Mouse (Mus musculus) C2C12 (cell line): Measurements from ENCODE around the gene Ssxb5.

Source experiments
- CEBPB ChIP-seq: IDR thresholded peaks from one replicate; pipeline ENCODE4 v1.6.1; 2011; ENCODE audit warnings: low read depth, mild to moderate bottlenecking, control low read depth, moderate library complexity
- CTCF ChIP-seq: IDR thresholded peaks from one replicate; pipeline ENCODE4 v1.5.1; 2011; ENCODE audit not compliant: control insufficient read depth, insufficient read depth, insufficient read length
- FOSL1 ChIP-seq: IDR thresholded peaks from one replicate; pipeline ENCODE4 v1.8.0; 2011; ENCODE audit warnings: mild to moderate bottlenecking, low read length; ENCODE audit not compliant: poor library complexity, insufficient read depth, severe bottlenecking
- MAX ChIP-seq: IDR thresholded peaks from one replicate; pipeline ENCODE4 v1.6.1; 2011; ENCODE audit warnings: mild to moderate bottlenecking, control low read depth
- MYOD1 ChIP-seq: IDR thresholded peaks from one replicate; pipeline ENCODE4 v1.6.1; 2011; ENCODE audit warnings: low read depth; ENCODE audit not compliant: control insufficient read depth, insufficient read length
- MYOG ChIP-seq: IDR thresholded peaks from one replicate; pipeline ENCODE4 v1.6.1; 2011; ENCODE audit not compliant: control insufficient read depth, insufficient read length; ENCODE audit errors: extremely low read depth
- USF1 ChIP-seq: IDR thresholded peaks from one replicate; pipeline ENCODE4 v1.6.1; 2011; ENCODE audit warnings: low read depth, mild to moderate bottlenecking, control low read depth, moderate library complexity

- TF ChIP-seq CTCF (no peak), MAX (no peak), USF1 (no peak), MYOG (no peak), CEBPB (no peak), FOSL1 (no peak), MYOD1 (no peak)
These were observed 40.2 kb downstream of the Ssxb5 start, which contains the start of gene Gm6592 for GRCm38 (mm10) chrX:8843694-8844093.
